Mouse (Mus musculus): ENCODE results near the gene Phc2.

DNA sequence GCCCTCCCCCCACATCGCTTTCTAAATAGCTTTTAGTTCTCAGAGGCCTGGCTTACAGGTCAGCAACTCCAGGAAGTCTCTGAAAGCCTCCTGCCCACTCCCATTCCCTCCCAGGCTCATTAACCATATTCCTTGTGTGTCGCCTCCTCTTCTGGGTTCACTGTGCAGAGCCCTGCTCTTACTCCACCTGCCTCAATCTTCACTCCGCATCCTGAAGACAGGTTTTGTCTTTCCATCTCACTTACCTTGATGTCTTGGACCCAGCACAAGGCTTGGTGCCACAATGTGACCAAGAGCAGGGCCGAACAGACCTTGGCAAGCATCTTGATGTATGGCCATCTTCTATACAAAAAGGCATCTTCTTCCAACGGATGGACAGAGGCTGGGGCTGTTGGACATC, 104.7 kb downstream of the Phc2 start:
- TF ChIP-seq CTCF (conservative IDR thresholded peaks at IDR 0.05; ENCODE audit: low read length) (no peak), NANOG (IDR thresholded peaks at IDR 0.05; ENCODE audit: borderline replicate concordance, low read length) (no peak)

Data from E14TG2a.4 (cell line).